Mouse (Mus musculus) adrenal gland, postnatal 36 days (tissue): Measurements from ENCODE around the gene Cerk. TPM values are rescaled to one million over a fixed set of nuclear protein-coding genes. Genes with fewer than 3 reads are reported as not detected.
"Not testable (repeated sequence)": the region's sequence is repeated elsewhere in the genome, so short reads cannot be mapped to it uniquely, and the experiment has no call there.

Experiments used
- DNase-seq, 2 experiments: peaks; one replicate each; pipeline ENCODE4 v3.0.0; 2021; ENCODE audit warnings: mixed read lengths in 1 of 2
- long read RNA-seq, 2 experiments: library from polyadenylated mRNA; stranded (forward); transcript quantifications; one replicate each; pipeline ENCODE4 v2.0.0; 2021; ENCODE audit warnings: borderline sequencing depth in 2 of 2
- total RNA-seq, 2 experiments: library from RNA; stranded (reverse); gene quantifications; 2 replicates each; pipeline ENCODE4 v1.2.3; 2021

Cerk gene
- 10 to 100 TPM; 27.1 to 74.2 TPM for total RNA-seq
- long read RNA-seq, experiment 1, full-length matches to known transcripts: 16 of 28 reads
- long read RNA-seq, experiment 1, partial matches to known transcripts: 6 of 28 reads
- long read RNA-seq, experiment 1, other reads (novel, unspliced or antisense): 6 of 28 reads
- long read RNA-seq, experiment 2, full-length matches to known transcripts: 9 of 16 reads
- long read RNA-seq, experiment 2, partial matches to known transcripts: 1 of 16 reads
- long read RNA-seq, experiment 2, other reads (novel, unspliced or antisense): 6 of 16 reads

DNA sequence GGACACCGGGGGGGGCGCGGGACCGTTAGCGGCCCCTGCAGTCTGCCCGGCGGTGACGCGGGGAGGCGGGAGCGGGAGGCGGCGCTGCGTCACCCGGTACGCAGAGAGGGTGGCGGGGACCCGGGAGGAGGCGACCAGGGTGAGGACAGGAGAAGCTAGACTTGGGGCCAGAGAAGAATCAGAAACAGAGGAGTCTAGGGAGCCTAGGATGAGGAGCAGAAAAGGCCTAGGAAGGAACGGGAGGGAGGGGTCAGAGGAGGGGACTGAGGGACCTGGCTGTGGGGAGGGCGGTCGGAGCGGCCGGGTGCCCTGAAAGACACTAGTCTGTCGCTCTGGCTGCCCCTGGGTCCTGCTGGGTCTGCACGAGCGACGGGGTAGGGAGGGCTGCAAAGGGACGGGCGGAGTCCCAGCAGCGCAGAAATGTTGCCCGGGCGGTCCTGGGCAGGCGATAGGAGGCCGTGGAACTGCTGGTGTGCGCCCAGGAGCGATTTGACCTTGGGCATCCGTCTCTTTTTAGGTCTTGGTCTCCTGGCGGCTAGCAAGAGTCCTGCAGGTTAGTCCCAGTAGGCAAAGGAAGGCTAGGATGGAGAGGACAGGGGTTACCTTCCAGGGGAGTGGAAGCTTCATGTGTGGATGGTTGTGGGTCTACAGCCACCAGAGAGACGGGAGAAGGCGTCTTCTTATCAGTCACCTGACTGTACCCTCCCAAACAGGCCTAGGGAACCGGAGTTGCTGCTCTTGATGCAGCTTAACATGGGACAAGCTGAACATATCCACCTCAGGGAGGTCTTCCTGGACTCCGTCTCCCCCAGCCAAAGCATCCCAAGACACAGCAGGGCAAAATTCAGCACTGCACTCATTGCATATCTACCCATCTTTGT lies at the start of gene Cerk:
Gene Cerk (minus strand): TSS at position 453 of the 881 bp plus-strand sequence.
- peak; percentile 89 to 94 for DNase-seq

- DNase-seq: no peak
Observed at GRCm38 (mm10) chr15:86234517-86235441, 48.8 kb upstream of the Cerk start.

DNA sequence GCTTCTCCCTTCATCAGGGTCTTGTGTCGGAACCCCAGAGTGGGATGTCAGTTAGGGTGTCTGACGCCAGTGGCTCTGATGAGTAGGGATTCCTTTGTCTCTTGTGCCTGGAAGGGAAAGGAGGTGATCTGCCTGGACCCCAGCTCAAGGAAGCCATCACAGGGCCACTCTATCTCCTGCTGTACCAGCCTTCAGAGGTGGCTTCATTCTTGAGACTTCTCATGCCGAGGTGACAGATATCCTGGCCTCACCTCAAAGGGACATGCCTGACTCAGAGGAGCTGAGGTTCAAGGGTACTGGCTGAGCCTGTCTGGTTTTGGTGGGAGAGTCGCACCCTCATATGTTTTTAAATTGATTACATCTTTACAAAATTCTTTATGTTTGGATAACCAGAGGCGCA lies 48.1 kb upstream of the Cerk start:
- DNase-seq: no peak

- DNase-seq: peak; percentile 22 to 49
Observed at GRCm38 (mm10) chr15:86231831-86232512, 46.0 kb upstream of the Cerk start.

- no peak for DNase-seq
Observed at GRCm38 (mm10) chr15:86231170-86231569, 45.2 kb upstream of the Cerk start.

DNA sequence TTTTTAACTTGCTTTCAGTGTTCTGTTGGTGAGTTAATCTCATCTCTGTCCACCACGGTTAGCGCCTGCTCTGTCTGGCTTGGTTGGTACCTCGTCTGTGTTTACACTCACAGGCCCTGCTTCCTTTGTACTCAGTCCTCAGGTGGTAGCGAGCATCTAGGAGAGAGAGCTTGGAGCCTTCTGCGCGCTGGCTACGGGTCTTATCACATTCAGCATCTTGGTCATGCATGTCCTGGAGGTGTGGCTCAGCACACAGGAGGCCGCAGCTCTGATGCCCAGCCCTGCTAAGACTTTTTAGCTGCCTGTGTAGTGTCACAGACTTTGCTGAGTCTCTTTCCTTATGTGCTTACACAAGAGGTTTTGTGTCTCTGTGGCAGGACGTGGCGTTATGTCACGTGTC lies 43.7 kb upstream of the Cerk start:
- DNase-seq: no peak

DNA sequence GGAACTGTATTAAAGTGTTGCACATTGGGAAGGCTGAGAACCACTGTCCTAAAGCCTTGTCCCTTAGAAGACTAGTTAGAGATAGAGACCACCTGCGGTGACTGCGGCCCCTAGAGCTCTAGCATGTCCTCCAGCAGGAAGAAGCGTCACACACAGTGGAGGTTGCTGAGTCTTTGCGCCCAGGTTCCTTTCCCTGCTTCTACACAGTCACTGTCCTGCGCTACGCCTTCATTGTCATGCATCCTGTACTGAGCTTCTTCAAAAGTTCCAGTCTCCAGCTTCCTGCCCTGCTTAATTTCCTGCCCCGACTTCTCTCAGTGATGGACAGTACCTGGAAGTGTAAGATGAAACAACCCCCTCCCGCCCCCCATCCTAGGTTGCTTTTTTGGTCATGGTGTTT lies 43.1 kb upstream of the Cerk start:
- DNase-seq: no peak

- DNase-seq: peak; percentile 53 to 70
Observed at GRCm38 (mm10) chr15:86228186-86228585, 42.2 kb upstream of the Cerk start.

- DNase-seq: no peak
Observed at GRCm38 (mm10) chr15:86226968-86227367, 41.0 kb upstream of the Cerk start.

- DNase-seq: no peak
Observed at GRCm38 (mm10) chr15:86226221-86226620, 40.3 kb upstream of the Cerk start.

- no peak for DNase-seq
Observed at GRCm38 (mm10) chr15:86224972-86225551, 39.1 kb upstream of the Cerk start.

- not testable (repeated sequence) for DNase-seq
Observed at GRCm38 (mm10) chr15:86221901-86222300, 36.0 kb upstream of the Cerk start.

DNA sequence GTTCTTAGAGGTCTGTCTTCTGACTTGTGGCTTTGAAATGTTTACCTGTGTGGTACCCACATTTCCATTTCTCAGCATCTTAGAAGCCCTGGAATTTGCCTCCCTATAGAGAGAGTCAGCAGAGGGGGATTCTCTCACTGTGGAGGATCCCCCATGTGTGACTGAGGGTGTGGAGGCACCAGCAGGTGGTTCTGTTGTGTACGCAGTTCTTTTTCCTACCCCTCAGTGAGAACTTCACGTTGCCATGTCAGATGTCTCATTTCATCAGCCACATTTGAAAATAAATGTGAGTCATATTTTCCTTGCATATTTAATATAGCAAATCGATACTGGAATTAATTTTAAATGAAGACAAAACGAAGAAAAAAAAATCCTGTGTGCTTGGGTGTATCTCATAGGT lies 35.4 kb upstream of the Cerk start:
- no peak for DNase-seq

GRCm38 (mm10) chr15:86220715-86221114 lies 34.8 kb upstream of the Cerk start:
- DNase-seq: peak in 1 of 2 experiments; percentile 24

DNA sequence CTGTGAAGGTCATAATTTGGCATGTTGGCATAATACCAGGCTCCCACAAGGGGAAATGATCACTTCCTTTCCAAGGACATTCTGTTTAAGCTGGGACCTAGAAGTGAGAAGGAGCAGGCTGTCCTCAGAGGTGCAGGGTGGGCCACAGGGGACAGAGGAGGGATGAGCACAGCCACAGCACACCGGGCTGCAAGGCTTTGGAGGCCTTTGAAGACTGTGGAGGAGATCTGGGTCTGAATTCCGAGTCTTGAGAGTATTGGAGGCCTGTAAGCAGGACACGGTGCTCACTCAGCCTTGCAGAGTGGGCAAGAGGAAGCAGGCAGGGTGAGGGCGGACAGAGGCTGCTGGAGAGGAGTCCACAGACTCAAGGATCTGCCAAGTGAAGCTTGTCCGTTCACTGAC lies 34.3 kb upstream of the Cerk start:
- no peak for DNase-seq

DNA sequence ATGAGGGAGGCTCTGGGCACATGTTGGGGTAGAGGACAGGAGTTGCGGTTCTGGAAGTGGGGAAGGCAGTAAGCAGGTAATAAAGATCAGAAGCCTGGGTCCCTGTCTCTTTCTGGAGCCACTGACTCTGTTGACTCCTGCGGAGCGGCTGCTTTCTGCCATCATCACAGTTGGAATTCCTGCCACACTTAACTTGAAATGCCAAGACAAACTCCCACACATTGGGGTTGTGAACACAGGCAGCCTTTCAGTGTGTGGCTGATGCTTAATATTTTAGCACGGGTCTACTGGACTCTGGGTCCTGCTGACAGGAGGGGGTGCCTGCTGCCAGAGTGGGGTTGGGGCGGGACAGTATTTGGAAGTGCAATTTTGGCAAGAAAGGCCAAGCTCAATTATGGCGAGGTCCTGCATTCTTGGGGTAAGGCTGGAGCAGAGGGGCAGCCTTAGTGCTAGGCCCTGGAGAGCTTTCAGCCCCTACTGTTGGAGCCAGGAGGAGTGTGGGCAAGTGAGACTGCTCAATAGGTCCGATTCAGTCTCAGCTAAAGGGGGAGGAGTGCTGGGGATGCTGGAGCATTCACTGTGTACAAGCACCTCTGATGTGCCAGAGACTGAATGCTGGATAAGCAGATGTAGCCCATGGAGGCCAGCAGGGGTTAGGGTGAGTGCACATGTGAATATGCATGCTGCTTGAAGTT lies 33.7 kb upstream of the Cerk start:
- peak; percentile 33 to 34 for DNase-seq

DNA sequence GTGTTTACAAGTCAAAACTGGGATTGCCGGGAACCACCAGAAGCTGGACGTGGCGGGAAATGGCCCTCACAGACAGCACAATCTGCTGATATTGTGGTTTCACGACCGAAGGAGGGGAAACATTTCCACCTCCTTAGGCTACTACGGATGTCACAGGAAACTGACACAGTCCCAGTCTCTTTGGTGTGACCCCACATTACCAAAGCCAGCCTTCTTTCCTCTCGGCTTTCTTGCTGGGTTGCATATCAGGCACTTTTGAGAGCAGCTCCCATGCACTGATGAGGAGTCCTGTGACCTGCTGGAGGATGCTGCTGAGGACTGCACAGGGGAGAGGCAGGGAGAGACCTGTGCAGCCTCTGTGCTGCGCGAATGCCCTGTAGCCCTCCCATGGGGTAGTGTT lies 30.7 kb upstream of the Cerk start:
- DNase-seq: not testable (repeated sequence)

DNA sequence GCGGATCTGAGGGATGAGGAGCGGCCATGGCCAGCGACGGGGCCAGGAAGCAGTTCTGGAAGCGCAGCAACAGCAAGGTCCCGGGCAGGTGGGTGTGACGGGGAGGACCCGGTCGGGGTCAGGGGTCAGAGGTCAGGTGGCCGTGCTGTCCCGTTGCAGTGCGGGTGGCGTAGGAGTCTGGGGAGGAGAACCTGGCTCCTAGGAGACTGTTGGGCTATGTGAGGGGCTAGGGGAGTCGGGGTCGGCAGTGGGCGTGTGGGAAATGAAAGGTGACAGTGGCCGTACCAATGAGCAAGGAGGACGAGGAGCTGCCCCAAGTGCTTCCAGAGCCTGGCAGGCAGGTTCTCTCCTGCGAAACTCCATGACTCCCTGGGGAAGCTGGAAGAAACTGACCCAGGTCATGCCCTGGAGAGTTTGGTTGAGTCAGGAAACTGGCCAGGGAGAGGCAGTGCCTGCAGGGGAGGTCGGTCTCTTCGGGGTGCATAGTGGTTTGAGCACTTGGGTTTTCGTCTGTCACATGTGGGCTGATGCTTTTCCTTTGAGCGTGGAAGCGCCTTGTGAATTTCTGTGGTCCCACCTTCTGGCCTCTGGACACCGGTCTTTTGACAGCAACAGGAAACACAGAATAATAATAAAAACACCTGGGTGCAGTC lies 28.7 kb upstream of the Cerk start:
- DNase-seq: peak in 1 of 2 experiments; percentile 81

DNA sequence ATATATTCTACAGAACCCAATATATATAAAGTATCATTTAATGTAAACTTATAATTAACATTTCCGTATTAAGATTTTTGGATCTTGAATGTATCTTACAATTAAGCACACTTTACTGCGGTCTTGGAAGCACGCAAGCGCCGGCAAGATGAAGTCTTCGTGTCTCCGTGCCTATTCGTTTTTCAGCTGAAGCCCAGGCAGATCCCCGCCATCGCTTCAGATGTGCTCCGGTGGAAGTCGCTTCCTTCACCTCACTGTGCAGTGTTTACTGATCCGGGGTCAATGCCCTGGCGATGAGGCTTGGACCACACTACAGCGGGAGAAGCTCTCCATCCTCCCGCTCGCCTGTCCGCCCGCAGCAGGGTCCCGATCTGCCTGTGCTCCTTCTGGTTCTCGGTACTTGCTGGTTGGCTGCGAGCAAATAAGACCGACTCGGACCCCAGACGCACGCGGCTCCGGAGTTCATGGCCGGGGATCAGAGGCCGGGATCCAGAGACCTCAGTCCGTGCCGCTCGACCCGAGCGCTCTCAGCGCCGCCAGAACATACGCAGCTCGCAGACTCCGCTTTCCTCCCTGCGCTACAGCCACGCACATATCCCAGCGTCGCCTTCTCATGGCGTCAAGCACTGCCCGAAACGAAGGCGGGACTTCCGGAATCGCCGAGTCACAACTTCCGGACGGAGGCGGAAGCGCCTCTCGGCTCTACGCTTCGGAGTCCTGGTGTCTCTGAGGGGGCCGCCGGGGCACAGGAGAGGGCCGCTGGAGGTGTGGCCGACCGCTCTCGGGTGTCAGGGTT lies 28.0 kb upstream of the Cerk start, which contains the start of gene Tbc1d22a:
Gene Tbc1d22a (plus strand): TSS at position 707 of the 796 bp plus-strand sequence.
- peak; percentile 93 to 95 for DNase-seq
